Comparison of ENCODE assay signal across 16 mouse cellular contexts in the genomic region with DNA sequence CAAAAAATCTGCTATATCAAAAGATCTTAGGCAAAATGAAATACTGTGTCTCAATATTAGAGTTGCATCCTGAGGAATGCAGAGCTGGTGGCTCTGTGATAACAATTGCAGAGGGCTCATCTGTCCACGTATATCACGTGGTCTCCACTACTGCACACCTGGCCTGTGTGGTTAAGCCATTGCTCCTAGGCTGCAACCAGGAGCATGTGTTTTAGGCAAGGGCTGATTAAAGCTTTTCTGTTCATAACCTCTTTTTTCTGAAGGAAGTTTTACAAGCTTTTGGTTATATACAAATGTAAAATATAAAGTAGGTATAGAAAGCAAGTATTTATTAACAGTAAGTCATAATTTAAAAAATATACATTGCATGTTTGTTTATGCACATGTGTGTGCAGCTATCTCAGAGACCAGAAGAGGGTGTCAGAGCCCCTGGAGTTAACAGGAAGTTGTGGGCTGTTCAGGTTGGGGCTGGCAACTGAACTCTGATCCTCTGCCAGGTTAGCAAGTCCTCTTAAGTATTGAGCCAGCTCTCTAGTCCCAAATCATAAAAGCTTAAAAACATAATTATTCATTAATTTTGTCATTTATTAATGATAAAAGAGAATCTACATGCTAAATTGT.
"Had no signal": no experiment of that assay in that cellular context is flagged by ENCODE, and none has a peak within 500 bp of the region (broad histone marks: within the 10 kb centered on the region; RNA-seq: fewer than 3 reads in every experiment).

No protein-coding gene starts in this region.

- H3K4me3 ChIP-seq: kidney, embryonic 15.5 days; limb, embryonic 10.5 days; midbrain, embryonic 12.5 days; neural tube, embryonic 13.5 days had no signal

- H3K27ac ChIP-seq: kidney, embryonic 15.5 days; limb, embryonic 10.5 days; liver, embryonic 14.5 days; midbrain, embryonic 12.5 days; neural tube, embryonic 13.5 days had no signal

- H3K9ac ChIP-seq: kidney, embryonic 15.5 days; liver, embryonic 14.5 days; midbrain, embryonic 12.5 days; neural tube, embryonic 13.5 days had no signal

- DNase-seq: kidney, adult 2 months; kidney, postnatal 25 days; lung, adult 2 months; lung, postnatal 36 days; retina, postnatal 1 day; right cerebral cortex, postnatal 4 days; spleen, adult 18-20 months; thymus, adult 2 months; thymus, postnatal 25 days had no signal

- ATAC-seq: lung, postnatal 0 days; midbrain, embryonic 16.5 days had no signal

- H3K4me2 ChIP-seq: kidney, embryonic 15.5 days; midbrain, embryonic 12.5 days; neural tube, embryonic 13.5 days had no signal

- H3K9me3 ChIP-seq: kidney, embryonic 15.5 days; limb, embryonic 10.5 days; midbrain, embryonic 12.5 days; neural tube, embryonic 13.5 days had no signal

- H3K27me3 ChIP-seq: kidney, embryonic 15.5 days; midbrain, embryonic 12.5 days; neural tube, embryonic 13.5 days had no signal
